Mouse (Mus musculus) spleen, postnatal 14 days (tissue): ENCODE measurements around the gene Parp6.

ENCODE experiments used
- DNase-seq, 2 experiments: peaks; one replicate each; pipeline ENCODE4 v3.0.0; 2021 to 2022; ENCODE audit warnings: low spot score in 2 of 2

Parp6 gene

DNA sequence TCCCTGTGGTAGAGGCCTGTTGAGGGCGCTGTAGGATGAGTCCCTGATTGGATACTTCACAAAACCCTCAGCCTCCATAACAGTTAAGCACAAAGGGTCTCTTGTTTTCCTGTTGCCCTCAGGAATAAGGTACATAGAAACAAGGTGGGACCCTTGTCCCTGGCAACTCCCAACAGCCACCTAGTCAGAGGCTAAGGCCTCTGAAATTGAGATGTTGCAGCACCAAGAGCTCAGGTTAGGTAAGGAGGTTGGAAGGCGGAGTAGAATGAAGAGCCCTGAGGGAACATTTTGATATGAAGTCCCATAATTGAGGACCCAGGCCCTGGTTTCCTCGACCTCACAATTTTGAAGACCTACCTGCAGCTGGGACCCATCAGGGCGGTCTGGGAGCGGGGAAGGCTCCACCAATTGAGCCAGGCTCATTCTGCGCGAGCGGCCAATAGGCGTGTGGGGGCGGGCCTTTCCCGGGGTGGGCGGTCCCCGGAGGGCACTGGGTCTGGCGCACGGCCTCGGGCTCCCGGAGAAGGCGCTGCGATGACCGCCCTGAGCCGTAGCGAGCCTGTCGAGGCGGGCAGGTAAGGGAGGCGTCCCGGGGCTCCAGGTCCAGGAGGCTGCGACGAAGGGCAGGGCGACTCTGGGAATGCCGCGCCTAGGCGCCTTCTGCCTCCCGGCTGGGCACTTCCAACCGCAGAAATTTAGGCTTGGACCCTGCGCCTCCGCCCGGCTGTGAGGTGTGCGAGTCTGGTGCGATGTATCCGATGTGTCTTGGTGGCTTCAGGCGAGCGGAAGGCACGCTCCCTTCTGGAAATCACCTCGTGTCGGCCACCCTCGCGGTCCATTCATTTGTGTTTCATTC, 62.8 kb downstream of the Parp6 start, which contains the start of gene Gramd2:
Gramd2 (plus strand) TSS at position 467 of the 856 bp plus-strand sequence.
- peak; percentile 19 for DNase-seq

DNA sequence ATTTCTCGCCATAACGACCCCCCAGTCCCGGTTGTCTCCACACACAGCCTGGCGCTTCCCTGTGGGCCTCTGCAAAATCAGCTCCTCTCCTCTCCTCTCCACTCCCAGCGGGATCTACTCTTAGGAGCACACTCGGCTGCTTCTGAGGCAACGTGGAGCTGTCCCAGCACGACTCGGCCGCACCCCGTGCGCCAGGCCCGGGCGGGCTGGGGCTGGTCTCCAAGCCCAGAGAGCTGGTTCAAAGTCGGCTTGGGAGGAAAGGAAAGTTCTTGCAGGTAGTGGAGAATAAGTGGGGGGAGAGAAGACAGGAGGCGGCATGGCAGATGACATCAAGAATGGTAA, 63.4 kb downstream of the Parp6 start:
- DNase-seq, result no peak

DNA sequence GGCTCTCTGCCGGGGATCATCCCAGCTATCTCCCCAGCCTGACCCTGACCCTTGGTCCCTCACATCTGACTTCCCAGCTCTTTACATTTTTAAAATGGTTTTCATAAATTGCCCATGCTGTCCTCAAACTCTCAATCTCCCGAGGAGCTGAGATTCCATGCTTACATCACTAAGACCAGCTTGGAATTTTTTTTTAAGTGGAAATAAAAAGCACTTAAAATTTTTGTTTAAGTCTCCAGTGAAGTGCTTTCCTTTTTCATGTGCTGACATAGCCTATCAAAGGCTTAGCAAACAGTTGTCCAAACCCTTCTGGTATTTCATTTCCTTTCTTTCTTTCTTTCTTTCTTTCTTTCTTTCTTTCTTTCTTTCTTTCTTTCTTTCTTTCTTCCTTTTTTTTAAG, 66.9 kb downstream of the Parp6 start:
- no peak for DNase-seq

GRCm38 (mm10) chr9:59687416-59688046, 70.4 kb downstream of the Parp6 start:
- DNase-seq, result no peak

DNA sequence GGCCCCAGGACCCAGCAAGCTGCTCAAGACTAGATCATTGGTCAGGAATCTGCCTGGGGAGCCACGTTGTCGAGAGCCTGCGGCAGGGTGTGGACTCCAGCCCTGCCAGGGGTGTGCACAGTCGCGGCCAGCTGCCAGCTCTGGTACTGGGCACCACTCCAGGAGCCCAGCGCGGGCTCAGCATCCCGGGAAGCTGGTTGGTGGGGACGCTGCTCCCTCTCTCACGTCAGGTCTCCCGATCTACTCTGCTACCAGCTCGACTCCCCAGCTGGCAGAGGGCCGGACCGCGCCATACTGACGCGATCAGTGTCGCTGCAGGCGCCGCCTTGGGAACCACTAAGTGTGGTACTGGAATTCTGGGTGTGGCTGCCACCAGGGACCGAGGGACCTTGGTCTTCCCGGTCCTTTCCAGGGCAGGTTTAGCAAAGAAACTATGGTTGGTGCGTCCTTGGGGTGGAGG, 74.6 kb downstream of the Parp6 start:
- DNase-seq, result peak in 1 of 2 experiments; percentile 10

GRCm38 (mm10) chr9:59692145-59692544, 75.1 kb downstream of the Parp6 start:
- DNase-seq, result no peak

- no peak for DNase-seq
Observed at GRCm38 (mm10) chr9:59694571-59695450, 77.7 kb downstream of the Parp6 start.

GRCm38 (mm10) chr9:59695451-59695813, 78.3 kb downstream of the Parp6 start:
- DNase-seq, result no peak

GRCm38 (mm10) chr9:59696381-59696780, 79.3 kb downstream of the Parp6 start:
- DNase-seq, result no peak
